Mouse (Mus musculus): ENCODE data around the gene Tmprss11a. TPM values are rescaled to one million over a fixed set of nuclear protein-coding genes. Genes with fewer than 3 reads are reported as not detected.

The Tmprss11a gene
- total RNA-seq, 1 experiment from 2014 or later: not detected

Other genes starting within 250 kb of the Tmprss11a start
- gene Tmprss11c, start 179.7 kb downstream of the Tmprss11a start, total RNA-seq (2017): not detected in 3 replicates
- not detected in 3 replicates for gene Tmprss11d, start 95.6 kb downstream of the Tmprss11a start, total RNA-seq (2017)
- not detected in 3 replicates for gene Tmprss11g, start 49.6 kb upstream of the Tmprss11a start, total RNA-seq (2017)
- gene Tmprss11f, start 163.4 kb upstream of the Tmprss11a start, total RNA-seq (2017): not detected in 3 replicates
- gene Tmprss11b, start 207.4 kb upstream of the Tmprss11a start, total RNA-seq (2017): not detected in 3 replicates